Comparison of ENCODE assay signal across 8 mouse cellular contexts in the genomic region with DNA sequence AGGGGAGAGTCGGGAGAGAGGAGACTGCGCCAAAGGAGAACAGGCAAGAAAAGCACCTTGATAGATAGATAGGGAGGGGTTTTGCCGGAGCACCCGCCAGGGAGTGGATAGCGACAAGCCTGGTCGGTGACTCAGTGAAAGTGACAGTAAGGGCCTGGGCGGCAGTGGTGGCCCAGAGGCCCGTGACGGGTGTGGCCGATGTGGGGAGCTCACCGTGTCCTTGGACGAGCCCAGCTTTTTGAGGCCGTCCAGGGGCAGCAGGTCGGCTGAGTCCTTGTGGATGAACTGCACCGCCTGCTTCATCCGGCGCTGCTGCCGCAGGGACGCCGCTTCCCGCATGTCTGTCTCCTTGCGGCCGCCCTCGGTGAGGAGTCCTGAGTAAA. TPM values are rescaled to one million over a fixed set of nuclear protein-coding genes. Genes with fewer than 3 reads are reported as not detected.
DNase-seq lines count a peak whose midpoint lies in the region; ATAC-seq and TF ChIP-seq lines count a peak whose summit lies in the region.

No protein-coding gene starts in this region.

- H3K36me3 ChIP-seq in limb, embryonic 11.5 days (ENCODE audit: control insufficient read depth, insufficient read depth, low read length), result no peaks in the 10 kb centered on the region
- no peaks in the 10 kb centered on the region for H3K36me3 ChIP-seq in neural tube, embryonic 13.5 days

- TF ChIP-seq CTCF in gastrocnemius, adult 2 months (IDR thresholded peaks at IDR 0.05), result no peak
- TF ChIP-seq CTCF in embryonic fibroblast, embryonic 13.5 days (IDR thresholded peaks at IDR 0.05; ENCODE audit: borderline replicate concordance, insufficient read depth, low read length), result no peak

- H3K27ac ChIP-seq in gastrocnemius, adult 2 months, result no peak overlapping the region
- no peak overlapping the region for H3K27ac ChIP-seq in embryonic fibroblast, embryonic 13.5 days (ENCODE audit: insufficient read depth, low read length)
- H3K27ac ChIP-seq in limb, embryonic 11.5 days (replicated peaks; ENCODE audit: low read depth, low read length), result no peak overlapping the region
- no peak overlapping the region for H3K27ac ChIP-seq in neural tube, embryonic 13.5 days (replicated peaks)

- no peak for TF ChIP-seq POLR2A in embryonic fibroblast, embryonic 13.5 days (IDR thresholded peaks at IDR 0.05; ENCODE audit: low read depth, low read length)

- H3K4me2 ChIP-seq in limb, embryonic 11.5 days (ENCODE audit: low read depth, severe bottlenecking), result peak overlapping the region; percentile 94
- H3K4me2 ChIP-seq in neural tube, embryonic 13.5 days, result peak overlapping the region; percentile 98

- DNase-seq in gastrocnemius, adult 2 months, result no peak
- no peak for DNase-seq in gastrocnemius, postnatal 10 days
- DNase-seq in limb, embryonic 11.5 days (ENCODE audit: low spot score), result no peak
- DNase-seq in thymus, postnatal 25 days, result no peak
- no peak for DNase-seq in kidney, postnatal 4 days

- no peaks in the 10 kb centered on the region for H3K4me1 ChIP-seq in embryonic fibroblast, embryonic 13.5 days (ENCODE audit: control insufficient read depth, insufficient read depth, low read length)
- H3K4me1 ChIP-seq in limb, embryonic 11.5 days (ENCODE audit: control insufficient read depth, insufficient read depth, low read length), result 0 out of 2 replicates have a peak, but pooled peaks cover 7% of the 10 kb centered on the region
- H3K4me1 ChIP-seq in neural tube, embryonic 13.5 days (replicated peaks), result peaks cover 15% of the 10 kb centered on the region

- intact Hi-C loops in gastrocnemius, adult 2 months (cut with DNase I), result no loop called here

- H3K9me3 ChIP-seq in limb, embryonic 11.5 days (ENCODE audit: control insufficient read depth, low read length), result no peaks in the 10 kb centered on the region
- H3K9me3 ChIP-seq in neural tube, embryonic 13.5 days, result no peaks in the 10 kb centered on the region

- peaks cover 39% of the 10 kb centered on the region for H3K27me3 ChIP-seq in limb, embryonic 11.5 days (ENCODE audit: control insufficient read depth, insufficient read depth, low read length)
- H3K27me3 ChIP-seq in neural tube, embryonic 13.5 days, result peaks cover 58% of the 10 kb centered on the region

- H3K4me3 ChIP-seq in gastrocnemius, adult 2 months, result peak overlapping the region; percentile 73
- peak overlapping the region; percentile 30 for H3K4me3 ChIP-seq in embryonic fibroblast, embryonic 13.5 days (ENCODE audit: insufficient read depth, low read length)
- peak overlapping the region; percentile 46 for H3K4me3 ChIP-seq in limb, embryonic 11.5 days (ENCODE audit: low read depth, low read length)
- peak overlapping the region; percentile 51 for H3K4me3 ChIP-seq in neural tube, embryonic 13.5 days

- 2% methylated on average over 24 of the region's 24 CpGs for WGBS in limb, embryonic 11.5 days
- WGBS in neural tube, embryonic 13.5 days, result 1% methylated on average over 24 of the region's 24 CpGs

- peak overlapping the region; percentile 17; the same call in 1 of the 2 replicates for H3K9ac ChIP-seq in limb, embryonic 11.5 days (ENCODE audit: low read length)
- H3K9ac ChIP-seq in neural tube, embryonic 13.5 days, result peak overlapping the region; percentile 65

- ATAC-seq in CD4-positive, CD25-positive, alpha-beta regulatory T cell, adult 4 months, result peak; percentile 54
- peak; percentile 56; the same call in 1 of the 2 replicates for ATAC-seq in limb, embryonic 11.5 days (ENCODE audit: insufficient number of reproducible peaks, low FRiP score, low TSS enrichment, low read depth)
- peak; percentile 68 for ATAC-seq in neural tube, embryonic 13.5 days (ENCODE audit: low read depth)

RNA-seq across cellular contexts. Expression of a gene that starts 0.7 kb away (rescaled TPM):
- not detected for total RNA-seq in gastrocnemius, adult 2 months (2021)
- total RNA-seq in gastrocnemius, postnatal 10 days (2021), result under 1 TPM; 0.14 to 0.43 TPM
- under 1 TPM; 0.30 to 0.73 TPM for polyA plus RNA-seq in CD4-positive, CD25-positive, alpha-beta regulatory T cell, adult 4 months (2017; shearing (Covaris generic))
- polyA plus RNA-seq in embryonic fibroblast, embryonic 13.5 days (2011; ENCODE audit: insufficient read length, low read depth, missing spikeins), result 0.17 and 0.39 TPM in 2 replicates
- polyA plus RNA-seq in limb, embryonic 11.5 days (2014; fragmentation: Nextera tagmentation; extraction: Ambion mirVana), result 0.20 and 0.21 TPM in 2 replicates
- polyA plus RNA-seq in neural tube, embryonic 13.5 days (2015; fragmentation: Nextera tagmentation; extraction: Ambion mirVana), result 4.7 and 5.0 TPM in 2 replicates

RNA-seq across cellular contexts. Expression of a gene that starts 28.4 kb away (rescaled TPM):
- 10 to 100 TPM; 28.1 to 30.4 TPM for total RNA-seq in gastrocnemius, adult 2 months (2021)
- total RNA-seq in gastrocnemius, postnatal 10 days (2021), result 10 to 100 TPM; 24.7 to 26.9 TPM
- 100 to 1,000 TPM in 1 of 2 experiments, 10 to 100 TPM in 1; 83.6 to 102 TPM for polyA plus RNA-seq in CD4-positive, CD25-positive, alpha-beta regulatory T cell, adult 4 months (2017; shearing (Covaris generic))
- polyA plus RNA-seq in embryonic fibroblast, embryonic 13.5 days (2011; ENCODE audit: insufficient read length, low read depth, missing spikeins), result 45.3 and 45.8 TPM in 2 replicates
- 21.4 and 23.9 TPM in 2 replicates for polyA plus RNA-seq in limb, embryonic 11.5 days (2014; fragmentation: Nextera tagmentation; extraction: Ambion mirVana)
- polyA plus RNA-seq in neural tube, embryonic 13.5 days (2015; fragmentation: Nextera tagmentation; extraction: Ambion mirVana), result 106 and 119 TPM in 2 replicates

RNA-seq across cellular contexts. Expression of a gene that starts 49.6 kb away (rescaled TPM):
- total RNA-seq in gastrocnemius, adult 2 months (2021), result not detected
- not detected for total RNA-seq in gastrocnemius, postnatal 10 days (2021)
- polyA plus RNA-seq in CD4-positive, CD25-positive, alpha-beta regulatory T cell, adult 4 months (2017; shearing (Covaris generic)), result not detected
- not detected in 2 replicates for polyA plus RNA-seq in embryonic fibroblast, embryonic 13.5 days (2011; ENCODE audit: insufficient read length, low read depth, missing spikeins)
- polyA plus RNA-seq in limb, embryonic 11.5 days (2014; fragmentation: Nextera tagmentation; extraction: Ambion mirVana), result not detected in 2 replicates
- 0.29 and 0.45 TPM in 2 replicates for polyA plus RNA-seq in neural tube, embryonic 13.5 days (2015; fragmentation: Nextera tagmentation; extraction: Ambion mirVana)

RNA-seq across cellular contexts. Expression of a gene that starts 57.4 kb away (rescaled TPM):
- not detected for total RNA-seq in gastrocnemius, adult 2 months (2021)
- total RNA-seq in gastrocnemius, postnatal 10 days (2021), result not detected
- under 1 TPM in 1 of 2 experiments, not detected in 1; 0.38 TPM for polyA plus RNA-seq in CD4-positive, CD25-positive, alpha-beta regulatory T cell, adult 4 months (2017; shearing (Covaris generic))
- polyA plus RNA-seq in embryonic fibroblast, embryonic 13.5 days (2011; ENCODE audit: insufficient read length, low read depth, missing spikeins), result not detected in 2 replicates
- 0.20 TPM in 1 of 2 replicates, not detected in the other for polyA plus RNA-seq in limb, embryonic 11.5 days (2014; fragmentation: Nextera tagmentation; extraction: Ambion mirVana)
- 0.17 TPM in 1 of 2 replicates, not detected in the other for polyA plus RNA-seq in neural tube, embryonic 13.5 days (2015; fragmentation: Nextera tagmentation; extraction: Ambion mirVana)
